Mouse (Mus musculus) G1E (cell line): ENCODE data around the gene Ttc21b.

Experiments
- CTCF ChIP-seq: IDR thresholded peaks from 2 replicates; pipeline ENCODE4 v1.5.1; 2012; ENCODE audit warnings: low read depth, low read length, inconsistent platforms, mixed read lengths
- GATA1 ChIP-seq: IDR thresholded peaks from 2 replicates; pipeline ENCODE4 v1.6.1; 2012; ENCODE audit warnings: borderline replicate concordance, low read length, inconsistent platforms, mixed read lengths
- TAL1 ChIP-seq: conservative IDR thresholded peaks from 2 replicates; pipeline ENCODE4 v1.6.1; 2012; ENCODE audit warnings: low read depth, low read length, inconsistent platforms, mixed read lengths

DNA sequence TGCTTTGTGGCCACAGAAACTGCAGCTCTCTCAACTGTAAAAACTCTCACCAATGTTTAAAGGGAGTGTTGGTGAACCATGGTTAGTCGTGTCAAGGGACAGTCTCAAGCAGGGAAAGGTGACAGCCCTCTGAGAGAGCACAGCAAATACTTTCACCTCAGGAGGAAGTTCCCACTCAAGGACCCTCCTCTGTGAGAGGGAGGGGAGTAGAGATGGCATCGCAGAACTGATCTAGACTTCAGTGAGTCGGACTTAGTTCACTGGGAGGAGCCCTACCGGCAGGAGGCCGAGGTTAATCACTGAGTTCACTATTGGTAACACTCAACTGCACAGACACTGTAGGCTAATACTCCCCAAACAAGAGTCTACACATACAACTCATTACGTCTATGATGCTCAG lies 68.9 kb downstream of the Ttc21b start:
- TF ChIP-seq CTCF (no peak), GATA1 (no peak), TAL1 (no peak)
